Mouse (Mus musculus): ENCODE data around the gene Fgfr2. TPM values are rescaled to one million over a fixed set of nuclear protein-coding genes. Genes with fewer than 3 reads are reported as not detected.

Fgfr2 gene
- polyA plus RNA-seq, 1 experiment from 2014 or later = 106 TPM

DNA sequence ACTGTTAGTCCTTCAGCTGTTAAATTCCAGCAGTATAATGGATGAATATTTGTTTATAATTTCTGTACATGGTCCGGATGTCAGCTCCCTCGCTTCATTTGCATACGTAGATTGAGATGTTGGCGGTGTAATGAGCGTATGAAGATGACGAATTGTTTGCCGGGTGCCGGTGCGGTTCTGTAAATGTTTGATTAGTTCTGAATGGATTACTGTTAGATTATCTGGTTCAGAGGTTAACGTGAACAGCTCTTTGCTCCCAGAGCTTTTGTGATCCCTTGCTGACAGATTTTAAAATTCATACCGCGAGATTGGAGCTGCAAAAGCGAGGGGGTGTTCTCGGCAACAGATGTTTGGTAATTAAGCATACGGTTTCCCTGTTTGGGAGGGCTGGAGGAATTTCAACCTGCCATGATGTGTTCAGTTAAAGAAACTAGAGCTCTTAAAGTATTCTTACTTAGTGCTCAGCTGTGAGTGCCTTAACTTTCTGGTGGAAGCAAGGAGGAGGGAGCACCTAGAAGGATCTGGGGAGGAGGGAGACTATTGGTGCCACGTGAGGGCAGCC is 1346.9 kb downstream of the Fgfr2 start:
- DNase-seq (ENCODE audit: low spot score) (no peak), ATAC-seq (ENCODE audit: low read depth) (no peak)
- H3K4me3 ChIP-seq (ENCODE audit: low read depth, low read length) = no peak overlapping the region
- no peak overlapping the region for H3K4me2 ChIP-seq (ENCODE audit: low read depth, low read length)
- H3K4me1 ChIP-seq (ENCODE audit: control insufficient read depth, insufficient read depth, low read length) = no peaks in the 10 kb centered on the region
- H3K27ac ChIP-seq (replicated peaks; ENCODE audit: low read depth, low read length) = no peak overlapping the region
- 62% methylated on average over 16 of the region's 16 CpGs for WGBS
- no peaks in the 10 kb centered on the region for H3K36me3 ChIP-seq (ENCODE audit: control insufficient read depth, insufficient read depth, low read length)
- no peaks in the 10 kb centered on the region for H3K9me3 ChIP-seq (ENCODE audit: control insufficient read depth, low read length)
- 0 out of 2 replicates have a peak, but pooled peaks cover 4% of the 10 kb centered on the region for H3K27me3 ChIP-seq (replicated peaks; ENCODE audit: control insufficient read depth, insufficient read depth, low read length)
- no peak overlapping the region for H3K9ac ChIP-seq (ENCODE audit: low read depth, low read length)

DNA sequence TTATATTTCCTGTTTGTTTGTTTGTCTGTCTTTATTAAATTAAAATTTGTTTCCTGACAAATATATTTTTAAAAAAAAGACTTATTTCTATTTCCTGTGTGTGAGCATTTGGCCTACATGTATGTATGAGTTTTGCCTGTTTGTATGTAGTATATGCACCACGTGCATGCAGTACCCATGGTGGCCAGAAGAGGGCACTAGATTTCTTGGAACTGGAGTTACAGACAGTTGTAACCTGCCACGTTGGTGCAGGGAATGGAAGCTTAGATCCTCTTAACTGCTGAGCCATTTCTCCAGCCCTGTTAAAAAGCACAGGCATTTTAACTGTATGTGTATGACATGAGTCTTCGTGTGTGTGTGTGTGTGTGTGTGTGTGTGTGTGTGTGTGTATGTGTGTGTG is 1365.2 kb downstream of the Fgfr2 start:
- H3K27ac ChIP-seq (replicated peaks; ENCODE audit: low read depth, low read length) = no peak overlapping the region
- no peaks in the 10 kb centered on the region for H3K4me1 ChIP-seq (ENCODE audit: control insufficient read depth, insufficient read depth, low read length)
- peaks cover 10% of the 10 kb centered on the region for H3K9me3 ChIP-seq (ENCODE audit: control insufficient read depth, low read length)
- H3K27me3 ChIP-seq (replicated peaks; ENCODE audit: control insufficient read depth, insufficient read depth, low read length) = no peaks in the 10 kb centered on the region
- 84% methylated on average over 3 of the region's 3 CpGs for WGBS
- H3K4me2 ChIP-seq (ENCODE audit: low read depth, low read length) = no peak overlapping the region
- H3K9ac ChIP-seq (ENCODE audit: low read depth, low read length) = no peak overlapping the region
- no peak for ATAC-seq (ENCODE audit: low read depth)
- H3K4me3 ChIP-seq (ENCODE audit: low read depth, low read length) = no peak overlapping the region
- DNase-seq (ENCODE audit: low spot score) = no peak
- no peaks in the 10 kb centered on the region for H3K36me3 ChIP-seq (ENCODE audit: control insufficient read depth, insufficient read depth, low read length)

DNA sequence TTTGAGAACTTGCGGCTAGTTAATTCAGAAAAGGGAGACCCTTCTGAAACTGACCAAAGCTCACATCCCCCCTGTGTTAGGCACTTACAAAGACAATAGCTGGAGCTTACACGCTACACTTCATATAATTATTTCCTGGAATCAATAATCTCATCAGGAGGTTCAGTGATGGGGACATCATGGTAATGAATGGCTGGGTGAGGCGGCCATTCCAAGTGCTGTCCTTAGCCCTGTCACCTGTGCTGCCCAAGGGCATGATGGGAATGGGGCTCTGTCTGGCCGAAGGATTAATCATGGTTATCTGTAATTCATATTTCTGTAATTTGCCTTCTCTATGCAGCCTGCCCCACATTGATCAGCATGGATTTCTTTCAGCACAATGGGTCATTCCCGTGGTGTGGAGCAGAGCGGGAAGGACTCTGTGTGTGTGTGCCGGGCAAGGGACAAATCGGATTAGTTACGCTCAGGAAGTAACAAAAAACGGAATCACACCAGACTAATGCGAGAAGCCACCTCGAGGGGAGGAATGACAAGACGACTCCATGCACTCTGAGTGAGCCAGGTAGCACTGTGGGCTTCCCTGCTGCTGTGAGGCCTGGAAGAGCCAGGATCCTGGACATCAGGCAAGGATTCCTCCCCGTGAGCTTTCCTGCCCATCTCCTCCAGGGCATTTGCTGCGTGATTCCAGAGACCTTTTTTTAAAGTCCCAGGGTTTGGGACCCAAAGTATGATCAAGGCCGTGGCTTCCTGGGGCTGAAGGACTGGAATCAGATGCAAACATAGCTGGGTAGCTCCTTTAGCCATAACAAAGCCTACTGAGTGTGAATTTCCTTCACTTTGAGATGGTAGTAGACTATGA is 1375.8 kb downstream of the Fgfr2 start:
- no peak for DNase-seq (ENCODE audit: low spot score)
- Histone ChIP-seq H3K27ac (replicated peaks; ENCODE audit: low read depth, low read length) (no peak overlapping the region), H3K4me2 (ENCODE audit: low read depth, low read length) (no peak overlapping the region), H3K36me3 (ENCODE audit: control insufficient read depth, insufficient read depth, low read length) (no peaks in the 10 kb centered on the region), H3K27me3 (replicated peaks; ENCODE audit: control insufficient read depth, insufficient read depth, low read length) (peaks cover 23% of the 10 kb centered on the region), H3K4me3 (ENCODE audit: low read depth, low read length) (no peak overlapping the region), H3K9ac (ENCODE audit: low read depth, low read length) (no peak overlapping the region), H3K4me1 (ENCODE audit: control insufficient read depth, insufficient read depth, low read length) (no peaks in the 10 kb centered on the region), H3K9me3 (ENCODE audit: control insufficient read depth, low read length) (no peaks in the 10 kb centered on the region)
- ATAC-seq (ENCODE audit: low read depth) = no peak
- WGBS = 37% methylated on average over 16 of the region's 16 CpGs

DNA sequence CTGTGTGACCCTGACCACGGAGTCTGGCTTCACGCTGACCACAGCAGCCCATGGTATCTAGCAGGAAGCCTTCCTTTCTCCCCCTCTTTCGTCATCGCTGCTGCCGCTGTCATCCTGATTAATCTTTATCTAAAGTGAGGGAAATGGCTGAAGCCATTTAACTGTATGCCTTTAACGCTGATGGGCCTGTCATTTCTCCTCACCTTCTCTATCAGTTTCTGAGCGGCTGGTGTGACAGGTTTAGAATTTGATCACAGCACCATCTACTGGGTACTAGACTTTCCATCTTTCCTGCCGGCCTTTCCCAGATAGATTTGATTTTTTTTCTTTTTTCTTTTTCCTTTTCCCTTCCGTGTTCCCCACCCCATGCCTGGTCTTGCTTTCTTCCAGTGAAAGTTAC is 1376.4 kb downstream of the Fgfr2 start:
- H3K27ac ChIP-seq (replicated peaks; ENCODE audit: low read depth, low read length) = no peak overlapping the region
- H3K4me3 ChIP-seq (ENCODE audit: low read depth, low read length) = no peak overlapping the region
- H3K9me3 ChIP-seq (ENCODE audit: control insufficient read depth, low read length) = no peaks in the 10 kb centered on the region
- no peak overlapping the region for H3K4me2 ChIP-seq (ENCODE audit: low read depth, low read length)
- peaks cover 26% of the 10 kb centered on the region for H3K27me3 ChIP-seq (replicated peaks; ENCODE audit: control insufficient read depth, insufficient read depth, low read length)
- peak; percentile 35 for DNase-seq (ENCODE audit: low spot score)
- ATAC-seq (ENCODE audit: low read depth) = no peak
- H3K36me3 ChIP-seq (ENCODE audit: control insufficient read depth, insufficient read depth, low read length) = no peaks in the 10 kb centered on the region
- H3K4me1 ChIP-seq (ENCODE audit: control insufficient read depth, insufficient read depth, low read length) = no peaks in the 10 kb centered on the region
- 21% methylated on average over 9 of the region's 9 CpGs for WGBS
- H3K9ac ChIP-seq (ENCODE audit: low read depth, low read length) = no peak overlapping the region

DNA sequence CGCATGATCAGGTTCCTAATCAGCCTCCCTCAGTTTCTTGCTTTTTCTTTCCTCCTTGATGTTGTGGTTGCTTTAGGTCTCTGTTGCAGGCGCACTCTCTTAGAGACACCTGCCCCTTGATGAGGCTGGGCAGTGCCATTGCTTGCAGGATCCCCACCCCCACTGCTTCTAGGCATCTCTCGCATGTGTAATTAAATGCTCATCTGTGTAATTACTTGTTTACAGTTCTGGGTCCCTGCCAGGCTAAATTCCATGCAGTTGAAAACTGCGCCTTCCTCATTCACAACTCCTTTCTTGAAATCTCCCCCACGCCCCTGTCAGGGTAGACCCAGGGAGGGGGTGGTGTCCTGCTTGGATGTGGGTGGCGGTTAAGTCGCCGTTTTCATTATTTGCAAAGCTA is 1380.0 kb downstream of the Fgfr2 start:
- DNase-seq (ENCODE audit: low spot score) = peak; percentile 9

DNA sequence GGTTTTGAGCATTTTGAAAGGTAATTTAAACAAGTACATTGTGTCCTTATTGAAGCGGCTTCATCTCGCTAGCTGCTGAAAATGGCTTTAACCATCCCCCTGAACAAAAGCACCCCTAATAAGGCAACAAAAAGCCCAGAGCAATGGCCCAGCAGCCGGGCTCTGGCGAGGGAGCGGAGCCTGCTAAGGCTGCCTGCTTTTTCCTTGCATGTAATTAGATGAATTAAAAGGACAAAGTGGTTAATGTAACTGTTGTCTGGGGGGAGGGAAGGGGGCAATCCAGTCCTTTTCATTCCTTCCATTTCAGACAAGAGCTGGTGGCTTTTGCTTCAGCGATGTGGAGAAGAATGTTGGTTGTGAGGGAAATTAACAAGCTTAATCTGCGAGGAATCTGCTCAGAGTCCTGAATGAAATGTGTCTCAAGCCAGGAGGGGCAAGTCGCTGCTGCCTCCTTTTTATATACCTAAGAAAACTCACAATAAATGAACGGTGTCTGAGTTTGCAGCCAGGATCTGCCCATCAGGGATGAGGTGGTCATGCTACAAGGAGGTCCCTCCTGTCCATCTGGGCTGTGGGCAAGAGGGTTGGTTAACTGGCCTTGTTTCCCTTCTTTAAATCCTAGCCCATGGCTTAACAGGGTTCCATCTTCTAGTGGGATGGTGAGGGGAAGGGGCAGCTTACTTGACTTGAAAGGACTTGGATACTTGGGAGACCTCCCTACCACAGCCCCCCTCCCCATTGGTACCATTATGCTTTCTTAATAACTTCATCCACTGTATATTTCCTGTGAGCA is 1400.2 kb downstream of the Fgfr2 start:
- Histone ChIP-seq H3K4me1 (ENCODE audit: control insufficient read depth, insufficient read depth, low read length) (no peaks in the 10 kb centered on the region), H3K4me3 (ENCODE audit: low read depth, low read length) (no peak overlapping the region), H3K4me2 (ENCODE audit: low read depth, low read length) (no peak overlapping the region), H3K27ac (replicated peaks; ENCODE audit: low read depth, low read length) (no peak overlapping the region), H3K9ac (ENCODE audit: low read depth, low read length) (no peak overlapping the region), H3K27me3 (replicated peaks; ENCODE audit: control insufficient read depth, insufficient read depth, low read length) (peaks cover 5% of the 10 kb centered on the region; the same call in 1 of the 2 replicates), H3K9me3 (ENCODE audit: control insufficient read depth, low read length) (no peaks in the 10 kb centered on the region), H3K36me3 (ENCODE audit: control insufficient read depth, insufficient read depth, low read length) (no peaks in the 10 kb centered on the region)
- 23% methylated on average over 9 of the region's 9 CpGs for WGBS
- ATAC-seq (ENCODE audit: low read depth) (no peak; the same call in 1 of the 2 replicates), DNase-seq (ENCODE audit: low spot score) (peak; percentile 11)

More for the DNA sequence above, 1380.0 kb downstream of the Fgfr2 start:
- ATAC-seq (ENCODE audit: low read depth) = no peak
- H3K4me3 ChIP-seq (ENCODE audit: low read depth, low read length) = no peak overlapping the region
- no peak overlapping the region for H3K27ac ChIP-seq (replicated peaks; ENCODE audit: low read depth, low read length)
- peaks cover 25% of the 10 kb centered on the region for H3K27me3 ChIP-seq (replicated peaks; ENCODE audit: control insufficient read depth, insufficient read depth, low read length)
- H3K4me2 ChIP-seq (ENCODE audit: low read depth, low read length) = no peak overlapping the region
- 47% methylated on average over 8 of the region's 8 CpGs for WGBS
- no peak overlapping the region for H3K9ac ChIP-seq (ENCODE audit: low read depth, low read length)
- H3K9me3 ChIP-seq (ENCODE audit: control insufficient read depth, low read length) = no peaks in the 10 kb centered on the region
- no peaks in the 10 kb centered on the region for H3K4me1 ChIP-seq (ENCODE audit: control insufficient read depth, insufficient read depth, low read length)
- H3K36me3 ChIP-seq (ENCODE audit: control insufficient read depth, insufficient read depth, low read length) = no peaks in the 10 kb centered on the region

DNA sequence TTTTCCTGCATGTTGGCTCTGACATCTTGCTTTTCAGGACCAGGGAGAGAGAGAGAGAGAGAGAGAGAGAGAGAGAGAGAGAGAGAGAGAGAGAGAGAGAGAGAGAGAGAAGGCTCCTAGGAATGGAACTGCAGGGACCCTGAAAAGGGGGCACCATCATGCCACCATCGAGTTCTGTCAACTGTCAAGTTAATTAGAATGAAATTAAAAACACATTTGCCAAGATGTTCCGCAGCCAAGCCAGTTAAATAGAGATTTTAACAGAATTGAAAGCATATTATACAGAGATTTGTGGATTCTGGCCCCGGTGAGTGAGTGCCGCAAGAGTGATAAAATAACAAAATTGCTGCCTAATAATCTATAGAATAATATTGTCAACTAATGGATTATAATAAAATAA is 1400.8 kb downstream of the Fgfr2 start:
- no peaks in the 10 kb centered on the region for H3K4me1 ChIP-seq (ENCODE audit: control insufficient read depth, insufficient read depth, low read length)
- H3K4me3 ChIP-seq (ENCODE audit: low read depth, low read length) = no peak overlapping the region
- peaks cover 5% of the 10 kb centered on the region; the same call in 1 of the 2 replicates for H3K27me3 ChIP-seq (replicated peaks; ENCODE audit: control insufficient read depth, insufficient read depth, low read length)
- no peak overlapping the region for H3K27ac ChIP-seq (replicated peaks; ENCODE audit: low read depth, low read length)
- 29% methylated on average over 4 of the region's 4 CpGs for WGBS
- H3K9ac ChIP-seq (ENCODE audit: low read depth, low read length) = no peak overlapping the region
- no peak overlapping the region for H3K4me2 ChIP-seq (ENCODE audit: low read depth, low read length)
- ATAC-seq (ENCODE audit: low read depth) (no peak), DNase-seq (ENCODE audit: low spot score) (no peak)
- no peaks in the 10 kb centered on the region for H3K9me3 ChIP-seq (ENCODE audit: control insufficient read depth, low read length)
- no peaks in the 10 kb centered on the region for H3K36me3 ChIP-seq (ENCODE audit: control insufficient read depth, insufficient read depth, low read length)

DNA sequence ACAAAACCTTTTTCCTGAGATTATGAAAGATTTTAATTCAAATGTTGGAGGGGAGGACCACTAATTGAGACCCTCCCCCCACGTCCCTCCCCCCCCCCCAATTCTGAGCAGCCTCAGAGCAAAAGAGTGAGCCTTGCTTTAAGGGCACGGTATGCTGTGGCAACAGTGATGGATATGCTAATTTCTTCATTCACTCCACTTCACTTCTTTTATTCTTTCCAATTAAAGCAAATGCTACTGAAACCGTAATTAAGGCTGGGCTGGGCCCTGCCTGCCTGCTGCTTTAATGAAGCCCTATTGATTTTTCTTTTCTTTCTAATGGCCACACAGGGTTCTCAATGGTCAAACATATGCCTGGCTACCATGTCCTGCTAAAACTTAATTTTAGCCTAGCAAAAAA is 1404.9 kb downstream of the Fgfr2 start:
- peaks cover 5% of the 10 kb centered on the region; the same call in 1 of the 2 replicates for H3K27me3 ChIP-seq (replicated peaks; ENCODE audit: control insufficient read depth, insufficient read depth, low read length)
- WGBS = 36% methylated on average over 3 of the region's 3 CpGs
- no peak overlapping the region for H3K27ac ChIP-seq (replicated peaks; ENCODE audit: low read depth, low read length)
- no peak for ATAC-seq (ENCODE audit: low read depth)
- DNase-seq (ENCODE audit: low spot score) = no peak
- H3K4me2 ChIP-seq (ENCODE audit: low read depth, low read length) = no peak overlapping the region
- H3K9ac ChIP-seq (ENCODE audit: low read depth, low read length) = no peak overlapping the region
- no peaks in the 10 kb centered on the region for H3K4me1 ChIP-seq (ENCODE audit: control insufficient read depth, insufficient read depth, low read length)
- no peaks in the 10 kb centered on the region for H3K9me3 ChIP-seq (ENCODE audit: control insufficient read depth, low read length)
- no peak overlapping the region for H3K4me3 ChIP-seq (ENCODE audit: low read depth, low read length)
- no peaks in the 10 kb centered on the region for H3K36me3 ChIP-seq (ENCODE audit: control insufficient read depth, insufficient read depth, low read length)
